Mouse (Mus musculus): ENCODE results near the gene Traf5. TPM values are rescaled to one million over a fixed set of nuclear protein-coding genes. Genes with fewer than 3 reads are reported as not detected.

Gene Traf5
- total RNA-seq, 2 experiments from 2014 or later, result 18.9 to 33.1 TPM

- ATAC-seq (ENCODE audit: poor library complexity, severe bottlenecking), result no peak
These were observed 25.4 kb downstream of the Traf5 start for GRCm38 (mm10) chr1:192066956-192067355.

- no peak for ATAC-seq (ENCODE audit: poor library complexity, severe bottlenecking)
These were observed 29.0 kb downstream of the Traf5 start for GRCm38 (mm10) chr1:192063209-192063946.

- peak; percentile 68 for ATAC-seq (ENCODE audit: poor library complexity, severe bottlenecking)
These were observed 29.7 kb downstream of the Traf5 start for GRCm38 (mm10) chr1:192062682-192063081.

- no peak for ATAC-seq (ENCODE audit: poor library complexity, severe bottlenecking)
These were observed 30.6 kb downstream of the Traf5 start for GRCm38 (mm10) chr1:192061666-192062306.

- ATAC-seq (ENCODE audit: poor library complexity, severe bottlenecking), result no peak
These were observed 33.4 kb downstream of the Traf5 start for GRCm38 (mm10) chr1:192058911-192059310.

GRCm38 (mm10) chr1:192053726-192054125 lies 38.6 kb downstream of the Traf5 start:
- ATAC-seq (ENCODE audit: poor library complexity, severe bottlenecking), result no peak

- no peak for ATAC-seq (ENCODE audit: poor library complexity, severe bottlenecking)
These were observed 39.4 kb downstream of the Traf5 start for GRCm38 (mm10) chr1:192052986-192053385.

- ATAC-seq (ENCODE audit: poor library complexity, severe bottlenecking), result no peak
These were observed 39.9 kb downstream of the Traf5 start for GRCm38 (mm10) chr1:192052461-192052860.

GRCm38 (mm10) chr1:191999022-191999421 lies 93.3 kb downstream of the Traf5 start:
- ATAC-seq (ENCODE audit: poor library complexity, severe bottlenecking), result peak; percentile 62

- ATAC-seq (ENCODE audit: poor library complexity, severe bottlenecking), result no peak
These were observed 95.7 kb downstream of the Traf5 start for GRCm38 (mm10) chr1:191996621-191997185.

GRCm38 (mm10) chr1:191995916-191996315 lies 96.4 kb downstream of the Traf5 start:
- no peak for ATAC-seq (ENCODE audit: poor library complexity, severe bottlenecking)

GRCm38 (mm10) chr1:191995488-191995887 lies 96.9 kb downstream of the Traf5 start:
- peak; percentile 82 for ATAC-seq (ENCODE audit: poor library complexity, severe bottlenecking)

- ATAC-seq (ENCODE audit: poor library complexity, severe bottlenecking), result no peak
These were observed 97.9 kb downstream of the Traf5 start for GRCm38 (mm10) chr1:191994476-191994875.

GRCm38 (mm10) chr1:191992040-191992780 lies 100.1 kb downstream of the Traf5 start:
- ATAC-seq (ENCODE audit: poor library complexity, severe bottlenecking), result no peak

GRCm38 (mm10) chr1:191989994-191990393 lies 102.4 kb downstream of the Traf5 start:
- ATAC-seq (ENCODE audit: poor library complexity, severe bottlenecking), result peak; percentile 99

GRCm38 (mm10) chr1:191989060-191989459 lies 103.3 kb downstream of the Traf5 start:
- no peak for ATAC-seq (ENCODE audit: poor library complexity, severe bottlenecking)

- no peak for ATAC-seq (ENCODE audit: poor library complexity, severe bottlenecking)
These were observed 103.7 kb downstream of the Traf5 start for GRCm38 (mm10) chr1:191988646-191989045.

- ATAC-seq (ENCODE audit: poor library complexity, severe bottlenecking), result no peak
These were observed 104.9 kb downstream of the Traf5 start for GRCm38 (mm10) chr1:191987481-191987769.

GRCm38 (mm10) chr1:191986674-191987480 lies 105.5 kb downstream of the Traf5 start:
- no peak for ATAC-seq (ENCODE audit: poor library complexity, severe bottlenecking)

- no peak for ATAC-seq (ENCODE audit: poor library complexity, severe bottlenecking)
These were observed 110.8 kb downstream of the Traf5 start for GRCm38 (mm10) chr1:191981426-191982102.
